Mouse (Mus musculus) heart, embryonic 13.5 days (tissue): Measurements from ENCODE around the gene Exoc6. TPM values are rescaled to one million over a fixed set of nuclear protein-coding genes. Genes with fewer than 3 reads are reported as not detected.

Experiments
- ATAC-seq: fragments of 200-750 bp; cut with Nextera tagmentation; 2 replicates; pipeline ENCODE4 v1.8.0; 2017; ENCODE audit warnings: moderate TSS enrichment; ENCODE audit not compliant: insufficient number of reproducible peaks, low FRiP score, low TSS enrichment; ENCODE audit errors: extremely low read depth
- H3K27ac ChIP-seq: fragments of 300-500 bp; sonication (generic); replicated peaks from 2 replicates; pipeline ENCODE4 v1.5.1; 2015; ENCODE audit warnings: moderate library complexity, mild to moderate bottlenecking, inconsistent platforms
- H3K27me3 ChIP-seq: fragments of 300-500 bp; sonication (generic); replicated peaks from 2 replicates; pipeline ENCODE4 v1.6.1; 2015; ENCODE audit warnings: mild to moderate bottlenecking, inconsistent platforms
- H3K36me3 ChIP-seq: fragments of 300-500 bp; sonication (generic); 2 replicates; pipeline ENCODE4 v1.6.1; 2015; ENCODE audit warnings: mild to moderate bottlenecking, inconsistent platforms
- H3K4me1 ChIP-seq: fragments of 300-500 bp; sonication (generic); 2 replicates; pipeline ENCODE4 v1.6.1; 2015; ENCODE audit warnings: inconsistent platforms
- H3K4me2 ChIP-seq: fragments of 300-500 bp; sonication (generic); 2 replicates; pipeline ENCODE4 v1.6.1; 2015; ENCODE audit warnings: inconsistent platforms, mild to moderate bottlenecking, moderate library complexity
- H3K4me3 ChIP-seq: fragments of 300-500 bp; sonication (generic); 2 replicates; pipeline ENCODE4 v1.5.1; 2015; ENCODE audit warnings: moderate library complexity, mild to moderate bottlenecking, inconsistent platforms
- H3K9ac ChIP-seq: fragments of 300-500 bp; sonication (generic); 2 replicates; pipeline ENCODE4 v1.6.1; 2015; ENCODE audit warnings: inconsistent platforms, mild to moderate bottlenecking, moderate library complexity
- H3K9me3 ChIP-seq: fragments of 300-500 bp; sonication (generic); 2 replicates; pipeline ENCODE4 v1.6.1; 2016; ENCODE audit warnings: inconsistent platforms
- WGBS: fragments of 180-500 bp; shearing (Covaris S2); methylation state at CpG from one replicate; pipeline ENCODE4 v1.1.7; 2015; ENCODE audit warnings: mixed read lengths; 5-methylcytosine and 5-hydroxymethylcytosine counted together
- polyA plus RNA-seq: library from polyadenylated mRNA; unstranded; fragments of >200 nt; fragmentation: Nextera tagmentation; extraction: Ambion mirVana; gene quantifications from 2 replicates; pipeline ENCODE4 v1.2.1, GENCODE M21; 2015

Gene Exoc6
- polyA plus RNA-seq, 1 experiment from 2014 or later: 17.2 TPM

DNA sequence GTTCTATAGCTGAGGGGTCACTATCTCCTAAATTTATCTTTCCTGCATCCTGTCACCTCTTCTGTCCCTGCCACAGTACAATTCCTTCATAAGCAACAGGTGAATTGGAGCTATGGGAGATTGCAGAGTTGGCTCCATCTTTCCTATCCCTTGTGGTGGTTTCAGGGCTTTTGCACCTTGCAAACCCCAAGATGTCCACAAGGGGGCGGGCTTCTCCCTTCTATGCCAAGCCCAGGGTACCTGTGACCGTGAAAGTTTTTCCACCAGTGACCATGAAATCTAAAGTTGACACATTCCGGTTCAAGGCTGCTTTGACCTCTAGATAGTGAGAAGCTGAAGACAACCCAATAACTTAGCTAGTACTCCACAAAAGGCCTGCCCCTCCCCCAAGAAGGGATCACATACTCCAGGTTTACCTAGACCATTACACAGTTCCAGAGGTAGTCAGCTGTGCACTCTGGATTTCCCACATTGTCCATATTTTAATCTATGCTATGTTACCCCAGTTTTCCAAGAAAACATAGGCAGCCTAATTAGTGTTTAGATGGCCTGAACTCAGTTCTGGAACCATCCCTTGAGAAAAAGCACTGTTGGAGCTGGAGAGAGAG is 153.8 kb downstream of the Exoc6 start:
- peaks cover 7% of the 10 kb centered on the region for H3K4me1 ChIP-seq
- H3K4me2 ChIP-seq: no peak overlapping the region
- H3K27me3 ChIP-seq: peaks cover 69% of the 10 kb centered on the region
- ATAC-seq: no peak
- H3K9ac ChIP-seq: no peak overlapping the region
- no peaks in the 10 kb centered on the region for H3K9me3 ChIP-seq
- H3K36me3 ChIP-seq: no peaks in the 10 kb centered on the region
- WGBS: 4% methylated on average over 3 of the region's 3 CpGs
- H3K27ac ChIP-seq: no peak overlapping the region
- H3K4me3 ChIP-seq: no peak overlapping the region

DNA sequence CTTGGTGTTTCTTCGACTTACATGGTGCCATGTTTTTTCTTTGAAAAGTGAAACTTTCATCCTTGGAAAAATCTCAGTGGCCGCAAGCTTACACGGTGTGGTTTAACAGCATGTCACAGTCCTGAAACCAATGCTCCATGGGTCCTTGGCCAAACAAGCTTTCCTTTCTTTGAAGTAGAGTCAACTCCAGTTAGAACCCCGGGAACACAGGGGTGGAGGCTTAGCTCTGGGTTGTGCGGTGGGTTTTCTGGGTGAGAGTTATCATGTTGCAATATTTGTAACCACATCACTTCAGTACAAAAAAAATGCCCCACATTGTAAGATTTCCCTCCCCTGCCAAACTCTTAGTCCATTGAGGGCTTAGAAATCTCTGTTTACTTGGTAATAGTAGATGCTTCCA is 155.5 kb downstream of the Exoc6 start:
- no peak overlapping the region for H3K9ac ChIP-seq

DNA sequence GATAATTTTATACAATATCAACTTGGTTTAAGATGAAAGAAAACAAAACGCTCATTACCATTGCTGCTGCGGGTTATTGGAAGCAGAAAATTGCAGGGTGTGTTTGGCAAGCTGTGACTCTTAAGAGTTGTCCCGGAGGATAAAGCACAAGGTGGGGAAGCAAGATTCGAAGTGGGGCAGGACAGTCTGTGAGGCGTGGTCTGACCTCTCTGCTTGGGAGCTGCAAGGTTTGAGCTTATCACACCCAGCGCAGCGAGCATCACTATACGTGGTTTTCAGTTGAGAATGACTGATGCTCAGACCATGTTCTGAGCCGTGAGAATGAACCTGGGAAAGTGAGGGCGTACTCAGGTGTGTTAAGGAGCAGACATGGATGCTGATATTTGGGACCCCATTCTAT is 164.5 kb downstream of the Exoc6 start:
- 55% methylated on average over 10 of the region's 10 CpGs for WGBS
- no peaks in the 10 kb centered on the region for H3K9me3 ChIP-seq
- no peak overlapping the region for H3K9ac ChIP-seq
- ATAC-seq: no peak
- no peaks in the 10 kb centered on the region for H3K36me3 ChIP-seq
- H3K27me3 ChIP-seq: no peaks in the 10 kb centered on the region
- H3K4me1 ChIP-seq: no peaks in the 10 kb centered on the region
- H3K4me2 ChIP-seq: no peak overlapping the region
- no peak overlapping the region for H3K4me3 ChIP-seq
- H3K27ac ChIP-seq: no peak overlapping the region

More for the DNA sequence above, 155.5 kb downstream of the Exoc6 start:
- peaks cover 52% of the 10 kb centered on the region for H3K27me3 ChIP-seq
- WGBS: 83% methylated on average over 5 of the region's 5 CpGs
- 0 out of 2 replicates have a peak, but pooled peaks cover 5% of the 10 kb centered on the region for H3K4me1 ChIP-seq
- no peak overlapping the region for H3K27ac ChIP-seq
- no peak for ATAC-seq
- no peak overlapping the region for H3K4me3 ChIP-seq
- H3K36me3 ChIP-seq: no peaks in the 10 kb centered on the region
- no peak overlapping the region for H3K4me2 ChIP-seq
- H3K9me3 ChIP-seq: no peaks in the 10 kb centered on the region

DNA sequence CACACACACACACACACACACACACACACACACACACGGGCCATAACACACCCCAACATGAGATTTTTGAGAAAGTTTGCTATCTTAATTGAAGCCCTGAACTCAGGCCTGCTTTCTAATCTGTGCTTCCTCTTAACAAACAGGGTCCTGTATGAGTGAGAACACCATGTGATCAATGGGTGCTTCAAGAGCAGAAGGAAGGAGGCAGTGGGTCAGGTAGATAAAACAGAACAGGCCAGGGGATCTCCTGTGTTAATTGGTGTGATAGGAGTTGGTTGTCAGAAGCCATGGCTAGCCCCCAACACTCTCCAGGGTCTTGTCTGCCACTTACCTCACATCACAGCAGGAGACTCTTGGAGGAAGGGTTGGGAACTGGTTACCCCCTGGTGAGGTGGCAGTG is 165.8 kb downstream of the Exoc6 start:
- Histone ChIP-seq H3K9me3 (no peaks in the 10 kb centered on the region), H3K27me3 (no peaks in the 10 kb centered on the region), H3K4me1 (no peaks in the 10 kb centered on the region), H3K4me2 (no peak overlapping the region), H3K9ac (no peak overlapping the region), H3K36me3 (no peaks in the 10 kb centered on the region), H3K27ac (no peak overlapping the region), H3K4me3 (no peak overlapping the region)
- 32% methylated on average over 1 of the region's 1 CpGs for WGBS
- no peak for ATAC-seq

DNA sequence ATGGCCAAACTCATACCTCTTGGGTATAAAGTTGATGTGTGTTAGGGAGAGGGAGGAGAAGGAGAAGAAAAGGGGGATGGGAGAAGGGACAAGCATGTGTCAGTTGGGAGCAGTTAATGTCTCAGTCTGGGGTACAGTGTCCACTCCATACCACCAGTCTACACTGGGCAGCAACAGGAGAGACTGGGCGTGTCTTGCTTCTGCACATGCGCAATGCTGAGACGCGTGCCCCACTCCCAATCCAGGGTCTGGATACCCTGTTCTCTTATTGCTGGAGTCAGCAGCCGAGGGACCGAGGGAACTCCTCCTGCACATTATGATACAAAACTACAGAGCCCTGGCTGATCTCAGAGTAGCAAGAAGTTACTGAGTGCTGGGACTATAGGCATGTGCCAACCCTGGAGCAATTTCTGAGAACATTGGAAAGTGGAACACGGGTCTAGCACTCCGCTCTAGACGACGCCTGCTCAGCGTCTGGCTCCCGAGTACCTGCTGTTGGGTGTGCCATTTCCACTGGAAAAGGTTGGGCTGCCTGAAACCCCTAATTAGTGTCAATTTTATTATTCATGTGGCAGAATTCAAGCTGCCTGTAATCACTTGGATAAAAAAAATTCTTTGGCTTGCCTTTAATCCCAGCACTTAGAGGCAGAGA is 166.4 kb downstream of the Exoc6 start:
- H3K27me3 ChIP-seq: no peaks in the 10 kb centered on the region
- H3K4me3 ChIP-seq: no peak overlapping the region
- H3K9ac ChIP-seq: no peak overlapping the region
- H3K9me3 ChIP-seq: no peaks in the 10 kb centered on the region
- H3K4me2 ChIP-seq: no peak overlapping the region
- H3K36me3 ChIP-seq: no peaks in the 10 kb centered on the region
- H3K4me1 ChIP-seq: no peaks in the 10 kb centered on the region
- WGBS: 74% methylated on average over 12 of the region's 12 CpGs
- no peak for ATAC-seq
- H3K27ac ChIP-seq: no peak overlapping the region

DNA sequence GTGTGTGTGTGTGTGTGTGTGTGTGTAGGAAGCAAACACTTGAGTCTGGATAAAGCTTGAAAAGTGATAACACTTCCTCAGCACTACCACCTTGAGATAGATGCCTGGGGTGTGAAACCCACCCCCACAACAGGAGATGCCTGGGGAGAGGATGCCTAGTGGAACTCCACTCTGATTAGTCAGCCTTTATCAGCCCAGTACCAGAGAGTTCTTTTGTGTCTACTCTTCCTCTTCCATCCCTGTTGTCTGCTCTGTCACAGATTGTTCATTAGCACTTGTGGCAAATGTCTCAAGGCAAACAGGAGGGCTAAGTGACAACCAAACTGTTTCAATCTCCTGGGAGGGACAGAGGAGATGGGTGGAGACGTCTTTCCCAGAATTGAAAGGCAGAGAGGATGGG is 168.9 kb downstream of the Exoc6 start:
- no peak for ATAC-seq
- no peaks in the 10 kb centered on the region for H3K9me3 ChIP-seq
- no peaks in the 10 kb centered on the region for H3K4me1 ChIP-seq
- H3K27me3 ChIP-seq: no peaks in the 10 kb centered on the region
- H3K27ac ChIP-seq: no peak overlapping the region
- 12% methylated on average over 1 of the region's 1 CpGs for WGBS
- no peak overlapping the region for H3K9ac ChIP-seq
- no peak overlapping the region for H3K4me3 ChIP-seq
- H3K4me2 ChIP-seq: no peak overlapping the region
- no peaks in the 10 kb centered on the region for H3K36me3 ChIP-seq

DNA sequence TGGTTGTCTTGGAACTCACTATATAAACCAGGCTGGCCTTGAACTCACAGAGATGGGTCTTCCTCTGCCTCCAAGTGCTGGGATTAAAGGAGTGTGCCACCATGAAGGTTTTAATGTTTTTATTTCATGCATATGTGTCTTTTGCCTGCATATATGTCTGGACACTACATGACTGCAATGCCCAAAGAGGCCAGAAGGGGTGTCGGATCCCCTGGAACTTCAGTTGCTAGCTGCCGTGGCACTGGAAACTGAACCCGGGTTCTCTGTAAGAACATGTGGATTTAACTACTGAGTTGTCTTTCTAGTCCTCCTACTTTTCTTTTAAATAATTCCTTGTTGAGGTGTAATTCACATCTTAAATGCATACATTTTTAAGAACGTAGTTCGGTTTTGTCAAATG is 174.4 kb downstream of the Exoc6 start:
- H3K4me1 ChIP-seq: no peaks in the 10 kb centered on the region
- WGBS: 94% methylated on average over 5 of the region's 5 CpGs
- no peak for ATAC-seq
- H3K27ac ChIP-seq: no peak overlapping the region
- H3K9me3 ChIP-seq: 0 out of 2 replicates have a peak, but pooled peaks cover 3% of the 10 kb centered on the region
- no peak overlapping the region for H3K9ac ChIP-seq
- no peaks in the 10 kb centered on the region; the same call in 1 of the 2 replicates for H3K27me3 ChIP-seq
- H3K36me3 ChIP-seq: no peaks in the 10 kb centered on the region
- no peak overlapping the region for H3K4me3 ChIP-seq
- no peak overlapping the region for H3K4me2 ChIP-seq

DNA sequence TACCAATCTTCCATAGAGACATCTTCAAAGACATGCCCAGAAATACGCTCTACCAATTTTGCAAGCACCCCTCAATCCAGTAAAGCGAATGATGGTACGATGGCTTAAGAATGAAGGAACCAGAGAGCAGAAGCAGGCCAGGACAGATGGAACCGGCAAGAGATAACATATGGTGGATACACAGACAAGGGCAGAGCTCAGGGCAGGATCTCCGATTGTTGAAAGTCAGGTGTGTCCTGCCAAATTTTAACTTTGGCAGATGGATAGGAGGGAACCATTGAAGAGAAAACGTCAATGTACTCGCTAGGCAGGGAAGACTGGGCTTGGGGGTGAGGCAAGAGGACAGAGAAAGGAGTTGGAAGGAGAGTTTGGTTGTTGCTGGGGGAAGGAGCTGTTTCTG is 176.4 kb downstream of the Exoc6 start:
- Histone ChIP-seq H3K4me3 (no peak overlapping the region), H3K4me1 (no peaks in the 10 kb centered on the region), H3K4me2 (no peak overlapping the region), H3K36me3 (no peaks in the 10 kb centered on the region), H3K27me3 (no peaks in the 10 kb centered on the region; the same call in 1 of the 2 replicates), H3K9ac (no peak overlapping the region), H3K27ac (no peak overlapping the region), H3K9me3 (0 out of 2 replicates have a peak, but pooled peaks cover 3% of the 10 kb centered on the region)
- WGBS: 78% methylated on average over 7 of the region's 7 CpGs
- no peak for ATAC-seq

DNA sequence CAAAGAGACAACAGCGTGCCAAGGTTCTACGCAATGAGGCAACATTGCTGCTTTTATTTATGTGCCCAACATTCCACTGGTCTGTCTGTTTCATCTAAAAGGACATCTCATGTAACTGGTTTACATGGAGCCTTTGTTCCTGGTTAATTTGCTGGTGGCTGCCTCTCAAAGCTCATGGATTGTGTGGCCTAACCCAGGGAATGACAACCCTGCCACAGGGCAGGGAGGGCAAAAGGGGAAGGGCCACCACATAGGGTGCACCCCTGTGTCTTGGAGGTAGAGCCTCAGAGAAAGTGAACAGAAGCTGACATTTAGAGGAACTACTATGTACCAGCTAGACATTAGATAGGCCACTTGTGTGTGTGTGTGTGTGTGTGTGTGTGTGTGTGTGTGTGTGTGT is 177.1 kb downstream of the Exoc6 start:
- no peak overlapping the region for H3K4me3 ChIP-seq

More for the DNA sequence above, 177.1 kb downstream of the Exoc6 start:
- no peak overlapping the region for H3K4me2 ChIP-seq
- H3K27me3 ChIP-seq: no peaks in the 10 kb centered on the region; the same call in 1 of the 2 replicates
- no peaks in the 10 kb centered on the region for H3K4me1 ChIP-seq
- WGBS: 95% methylated on average over 2 of the region's 2 CpGs
- no peak overlapping the region for H3K27ac ChIP-seq
- H3K9me3 ChIP-seq: 0 out of 2 replicates have a peak, but pooled peaks cover 3% of the 10 kb centered on the region
- H3K9ac ChIP-seq: no peak overlapping the region
- no peak for ATAC-seq
- H3K36me3 ChIP-seq: no peaks in the 10 kb centered on the region

Other genes with a start within 250 kb of the Exoc6 start
- 52.5 and 59.0 TPM in 2 replicates for gene Ide, start 212.6 kb upstream of the Exoc6 start, polyA plus RNA-seq
- gene Kif11, start 174.0 kb upstream of the Exoc6 start, polyA plus RNA-seq: 39.5 and 42.0 TPM in 2 replicates
- 14.6 and 15.1 TPM in 2 replicates for gene Hhex, start 115.6 kb upstream of the Exoc6 start, polyA plus RNA-seq
- not detected in 2 replicates for gene Cyp26c1, start 135.2 kb downstream of the Exoc6 start, polyA plus RNA-seq
- gene Cyp26a1, start 147.4 kb downstream of the Exoc6 start, polyA plus RNA-seq: 0.78 and 1.5 TPM in 2 replicates